Mouse (Mus musculus) hindbrain, embryonic 11.5 days (tissue): Measurements from ENCODE around the gene Ptrh1. TPM values are rescaled to one million over a fixed set of nuclear protein-coding genes. Genes with fewer than 3 reads are reported as not detected.

Experiments used
- ATAC-seq: fragments of 200-750 bp; cut with Nextera tagmentation; 2 replicates; pipeline ENCODE4 v1.8.0; 2017; ENCODE audit warnings: mild to moderate bottlenecking, moderate TSS enrichment, moderate library complexity; ENCODE audit not compliant: low FRiP score
- DNase-seq: peaks from one replicate; pipeline ENCODE4 v3.0.0-alpha.2; 2015; ENCODE audit warnings: low spot score
- H3K27ac ChIP-seq: fragments of 300-500 bp; sonication (generic); 2 replicates; pipeline ENCODE4 v1.5.1; 2014; ENCODE audit warnings: mild to moderate bottlenecking, low read depth, low read length
- H3K27me3 ChIP-seq: fragments of 300-500 bp; sonication (generic); 2 replicates; pipeline ENCODE4 v1.6.1; 2014; ENCODE audit warnings: mild to moderate bottlenecking, low read length, moderate library complexity, mixed read lengths; ENCODE audit not compliant: control insufficient read depth, insufficient read depth
- H3K36me3 ChIP-seq: fragments of 300-500 bp; sonication (generic); 2 replicates; pipeline ENCODE4 v1.6.1; 2014; ENCODE audit warnings: mild to moderate bottlenecking, low read length, moderate library complexity, mixed read lengths; ENCODE audit not compliant: control insufficient read depth, insufficient read depth
- H3K4me1 ChIP-seq: fragments of 300-500 bp; sonication (generic); replicated peaks from 2 replicates; pipeline ENCODE4 v1.6.1; 2014; ENCODE audit warnings: low read length, mixed read lengths; ENCODE audit not compliant: control insufficient read depth, insufficient read depth
- H3K4me2 ChIP-seq: fragments of 300-500 bp; sonication (generic); replicated peaks from 2 replicates; pipeline ENCODE4 v1.6.1; 2014; ENCODE audit warnings: mild to moderate bottlenecking, low read depth, low read length
- H3K4me3 ChIP-seq: fragments of 300-500 bp; sonication (generic); 2 replicates; pipeline ENCODE4 v1.5.1; 2014; ENCODE audit warnings: low read depth, low read length
- H3K9ac ChIP-seq: fragments of 300-500 bp; sonication (generic); 2 replicates; pipeline ENCODE4 v1.6.1; 2014; ENCODE audit warnings: low read depth, low read length
- H3K9me3 ChIP-seq: fragments of 300-500 bp; sonication (generic); 2 replicates; pipeline ENCODE4 v1.6.1; 2016; ENCODE audit warnings: low read length; ENCODE audit not compliant: control insufficient read depth
- WGBS: fragments of 180-500 bp; shearing (Covaris S2); extraction: QIAGEN DNeasy Blood & Tissue Kit; methylation state at CpG from one replicate; pipeline ENCODE4 v1.1.7; 2014; 5-methylcytosine and 5-hydroxymethylcytosine counted together
- polyA plus RNA-seq: library from polyadenylated mRNA; unstranded; fragments of >200 nt; fragmentation: Nextera tagmentation; extraction: Ambion mirVana; gene quantifications from 2 replicates; pipeline ENCODE4 v1.2.1, GENCODE M21; 2014

Ptrh1 gene
- polyA plus RNA-seq, 1 experiment from 2014 or later = 4.2 TPM

GRCm38 (mm10) chr2:32795748-32796418 lies 20.3 kb downstream of the Ptrh1 start:
- peaks cover 4% of the 10 kb centered on the region; the same call in 1 of the 2 replicates for H3K36me3 ChIP-seq
- H3K27ac ChIP-seq = no peak overlapping the region
- no peaks in the 10 kb centered on the region for H3K4me1 ChIP-seq
- H3K4me3 ChIP-seq = no peak overlapping the region
- ATAC-seq (no peak), DNase-seq (no peak)
- H3K9ac ChIP-seq = no peak overlapping the region
- H3K27me3 ChIP-seq = no peaks in the 10 kb centered on the region
- whole genome bisulfite sequencing = 86% methylated on average over 13 of the region's 13 CpGs
- H3K4me2 ChIP-seq = no peak overlapping the region
- H3K9me3 ChIP-seq = no peaks in the 10 kb centered on the region

- no peak overlapping the region for H3K4me3 ChIP-seq
- H3K9me3 ChIP-seq = no peaks in the 10 kb centered on the region
- no peaks in the 10 kb centered on the region for H3K27me3 ChIP-seq
- DNase-seq = no peak
- H3K4me1 ChIP-seq = no peaks in the 10 kb centered on the region
- no peak overlapping the region for H3K27ac ChIP-seq
- no peak for ATAC-seq
- whole genome bisulfite sequencing = 66% methylated on average over 10 of the region's 10 CpGs
- H3K9ac ChIP-seq = no peak overlapping the region
- H3K36me3 ChIP-seq = peaks cover 4% of the 10 kb centered on the region; the same call in 1 of the 2 replicates
- no peak overlapping the region for H3K4me2 ChIP-seq
Measured at GRCm38 (mm10) chr2:32798251-32798962, 22.8 kb downstream of the Ptrh1 start.

GRCm38 (mm10) chr2:32808816-32809566 lies 33.4 kb downstream of the Ptrh1 start:
- no peaks in the 10 kb centered on the region for H3K4me1 ChIP-seq
- H3K9me3 ChIP-seq = no peaks in the 10 kb centered on the region
- no peaks in the 10 kb centered on the region for H3K27me3 ChIP-seq
- no peak overlapping the region for H3K27ac ChIP-seq
- no peak overlapping the region for H3K4me3 ChIP-seq
- H3K9ac ChIP-seq = no peak overlapping the region
- peaks cover 6% of the 10 kb centered on the region; the same call in 1 of the 2 replicates for H3K36me3 ChIP-seq
- no peak for DNase-seq
- no peak for ATAC-seq
- 93% methylated on average over 14 of the region's 14 CpGs for WGBS
- no peak overlapping the region for H3K4me2 ChIP-seq

DNA sequence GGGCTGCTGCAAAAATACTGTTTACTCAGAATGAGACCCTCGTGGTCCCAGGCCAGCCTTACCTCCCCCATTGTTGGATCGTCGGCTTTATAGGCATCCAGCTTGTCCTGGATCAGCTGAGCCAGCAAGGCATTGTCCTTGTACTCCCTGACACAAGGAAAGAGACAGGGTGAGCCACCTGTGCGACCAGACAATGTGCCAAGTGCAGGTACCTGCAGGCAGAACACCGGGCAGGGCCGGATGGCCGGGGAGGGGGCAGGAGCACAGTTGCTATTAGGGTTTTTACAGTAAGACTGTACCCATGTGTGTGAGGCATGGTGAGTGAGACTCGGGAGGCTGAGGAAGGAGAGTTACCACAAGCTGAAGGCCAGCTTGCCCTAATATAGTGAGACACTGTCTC lies 36.4 kb downstream of the Ptrh1 start:
- ATAC-seq (no peak), DNase-seq (no peak)
- 82% methylated on average over 8 of the region's 8 CpGs for WGBS
- Histone ChIP-seq H3K9ac (no peak overlapping the region), H3K9me3 (no peaks in the 10 kb centered on the region), H3K27me3 (no peaks in the 10 kb centered on the region), H3K4me1 (no peaks in the 10 kb centered on the region), H3K4me2 (no peak overlapping the region), H3K36me3 (0 out of 2 replicates have a peak, but pooled peaks cover 6% of the 10 kb centered on the region), H3K27ac (no peak overlapping the region), H3K4me3 (no peak overlapping the region)

- DNase-seq (no peak), ATAC-seq (no peak)
- H3K27ac ChIP-seq = no peak overlapping the region
- H3K4me3 ChIP-seq = no peak overlapping the region
- no peak overlapping the region for H3K9ac ChIP-seq
- H3K36me3 ChIP-seq = no peaks in the 10 kb centered on the region
- no peaks in the 10 kb centered on the region for H3K9me3 ChIP-seq
- H3K4me1 ChIP-seq = no peaks in the 10 kb centered on the region
- WGBS = 92% methylated on average over 2 of the region's 2 CpGs
- no peak overlapping the region for H3K4me2 ChIP-seq
- H3K27me3 ChIP-seq = no peaks in the 10 kb centered on the region
Measured at GRCm38 (mm10) chr2:32816497-32816896, 40.9 kb downstream of the Ptrh1 start.

GRCm38 (mm10) chr2:32816946-32817581 lies 41.5 kb downstream of the Ptrh1 start:
- no peaks in the 10 kb centered on the region for H3K27me3 ChIP-seq
- H3K4me3 ChIP-seq = no peak overlapping the region
- no peaks in the 10 kb centered on the region for H3K36me3 ChIP-seq
- 75% methylated on average over 17 of the region's 17 CpGs for WGBS
- H3K4me2 ChIP-seq = no peak overlapping the region
- H3K27ac ChIP-seq = no peak overlapping the region
- H3K9me3 ChIP-seq = no peaks in the 10 kb centered on the region
- no peak overlapping the region for H3K9ac ChIP-seq
- DNase-seq (no peak), ATAC-seq (no peak)
- no peaks in the 10 kb centered on the region for H3K4me1 ChIP-seq

DNA sequence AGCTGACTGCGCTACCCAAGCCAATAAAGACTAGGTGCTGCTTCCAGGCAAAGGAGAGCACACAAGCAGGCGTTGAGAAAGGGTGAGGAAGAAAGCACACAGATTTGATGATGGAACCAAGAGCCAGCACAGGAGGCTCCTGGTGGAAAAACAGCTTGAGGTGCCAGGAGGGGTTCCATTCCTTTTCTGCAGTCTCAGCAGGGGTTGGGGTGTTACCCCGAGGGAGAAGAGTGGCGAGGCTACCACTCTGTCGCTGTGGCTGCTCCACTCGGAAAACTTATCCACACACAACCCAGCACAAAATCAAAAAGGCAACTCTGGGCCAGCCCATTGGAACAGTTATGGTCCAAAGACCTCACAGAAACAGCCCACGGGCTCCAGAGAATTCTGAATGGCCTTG lies 42.0 kb downstream of the Ptrh1 start:
- H3K4me2 ChIP-seq = no peak overlapping the region

GRCm38 (mm10) chr2:32818208-32818607 lies 42.6 kb downstream of the Ptrh1 start:
- Histone ChIP-seq H3K27ac (no peak overlapping the region), H3K27me3 (no peaks in the 10 kb centered on the region), H3K9me3 (no peaks in the 10 kb centered on the region), H3K4me2 (no peak overlapping the region), H3K4me3 (no peak overlapping the region), H3K36me3 (no peaks in the 10 kb centered on the region), H3K4me1 (peaks cover 3% of the 10 kb centered on the region), H3K9ac (no peak overlapping the region)
- DNase-seq (no peak), ATAC-seq (no peak)
- WGBS = 95% methylated on average over 5 of the region's 5 CpGs

More for the DNA sequence above, 42.0 kb downstream of the Ptrh1 start:
- no peaks in the 10 kb centered on the region for H3K36me3 ChIP-seq
- no peak overlapping the region for H3K9ac ChIP-seq
- no peak overlapping the region for H3K4me3 ChIP-seq
- no peak for DNase-seq
- 67% methylated on average over 7 of the region's 7 CpGs for WGBS
- ATAC-seq = no peak
- H3K4me1 ChIP-seq = no peaks in the 10 kb centered on the region
- no peaks in the 10 kb centered on the region for H3K9me3 ChIP-seq
- no peaks in the 10 kb centered on the region for H3K27me3 ChIP-seq
- no peak overlapping the region for H3K27ac ChIP-seq
